Mouse (Mus musculus) lung, adult 2 months (tissue): Measurements from ENCODE around the gene Il11.

Experiments used
- CTCF ChIP-seq: fragments of 200-500 bp; IDR thresholded peaks from 2 replicates; pipeline ENCODE4 v1.5.1; 2011; ENCODE audit warnings: mild to moderate bottlenecking, low read length, control low read depth; ENCODE audit not compliant: insufficient read depth
- POLR2A ChIP-seq: fragments of 200-500 bp; IDR thresholded peaks from 2 replicates; pipeline ENCODE4 v1.6.1; 2011; ENCODE audit warnings: low read depth, mild to moderate bottlenecking, control low read depth, low read length, borderline replicate concordance; ENCODE audit errors: extremely low read depth

GRCm38 (mm10) chr7:4752821-4753570 is 29.7 kb downstream of the Il11 start, which contains the start of gene Cox6b2:
- TF ChIP-seq CTCF (no peak), POLR2A (no peak)
